Comparison of ENCODE assay signal across 7 mouse cellular contexts in the genomic region with DNA sequence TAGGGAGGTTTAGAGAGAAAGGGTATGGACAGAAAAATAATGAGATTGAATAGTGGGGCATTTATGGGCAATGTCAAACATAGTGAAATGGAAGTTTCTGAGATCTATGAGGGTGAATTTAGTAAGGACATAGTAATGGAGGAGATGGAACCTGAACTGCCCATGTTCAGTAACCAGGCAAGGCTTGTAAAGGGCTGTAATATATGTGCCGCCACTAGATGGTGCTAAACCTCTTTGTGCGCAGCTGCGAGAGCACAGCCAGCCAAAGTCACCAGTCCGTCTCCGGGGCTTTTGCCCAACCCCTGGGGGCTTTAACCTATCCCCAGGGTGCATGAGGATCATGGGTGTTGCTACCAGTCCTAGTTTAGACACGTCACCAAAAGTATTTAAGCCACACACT.
DNase-seq lines count a peak whose midpoint lies in the region; ATAC-seq and TF ChIP-seq lines count a peak whose summit lies in the region.
"Not testable (repeated sequence)": the region's sequence is repeated elsewhere in the genome, so short reads cannot be mapped to it uniquely, and the experiment has no call there.

No protein-coding gene starts in this region.

- H3K4me1 ChIP-seq in intestine, postnatal 0 days (replicated peaks; ENCODE audit: control insufficient read depth, insufficient read depth, low read length): not testable (repeated sequence)

- H3K9ac ChIP-seq in intestine, postnatal 0 days (ENCODE audit: low read depth, low read length): not testable (repeated sequence)

- TF ChIP-seq CTCF in intestine, postnatal 0 days (IDR thresholded peaks at IDR 0.05; ENCODE audit: low read depth): peak; percentile 59

- ATAC-seq in intestine, postnatal 0 days: not testable (repeated sequence)

- H3K27me3 ChIP-seq in intestine, postnatal 0 days (replicated peaks; ENCODE audit: control insufficient read depth, insufficient read depth, low read length): not testable (repeated sequence)

- not testable (repeated sequence) for H3K9me3 ChIP-seq in intestine, postnatal 0 days (ENCODE audit: control insufficient read depth)

- H3K4me3 ChIP-seq in intestine, postnatal 0 days (ENCODE audit: low read depth, low read length): not testable (repeated sequence)

- not testable (repeated sequence) for H3K4me2 ChIP-seq in intestine, postnatal 0 days (replicated peaks; ENCODE audit: low read depth)

- WGBS in intestine, postnatal 0 days: 0% methylated on average over 3 of the region's 6 CpGs

- H3K27ac ChIP-seq in intestine, postnatal 0 days (ENCODE audit: low read depth, low read length): not testable (repeated sequence)

- peak; percentile 47 for DNase-seq in adipocyte (ENCODE audit: low spot score)
- DNase-seq in cerebellum, postnatal 36 days: peak; percentile 19 to 41
- DNase-seq in gastrocnemius, postnatal 10 days: peak; percentile 36
- DNase-seq in left cerebral cortex, adult 18-20 months (ENCODE audit: low spot score in 2 of 2): peak; percentile 40 to 66
- peak; percentile 7 for DNase-seq in mesoderm, embryonic 11.5 days (ENCODE audit: low read depth, low spot score)
- DNase-seq in spleen, adult 12 weeks (ENCODE audit: low spot score): peak; percentile 25

- H3K36me3 ChIP-seq in intestine, postnatal 0 days (ENCODE audit: control insufficient read depth, insufficient read depth): not testable (repeated sequence)
